Mouse (Mus musculus) layer of hippocampus, adult 11-12 months (tissue): ENCODE measurements around the gene Ccdc163.

Source experiments
- DNase-seq: peaks from one replicate; pipeline ENCODE4 v3.0.0; 2022; ENCODE audit warnings: low spot score

Ccdc163 gene

GRCm38 (mm10) chr4:116780541-116780940 lies 72.2 kb downstream of the Ccdc163 start:
- DNase-seq: no peak

GRCm38 (mm10) chr4:116781366-116781765 lies 73.1 kb downstream of the Ccdc163 start:
- no peak for DNase-seq

GRCm38 (mm10) chr4:116782171-116782570 lies 73.9 kb downstream of the Ccdc163 start:
- DNase-seq: peak; percentile 36

- DNase-seq: no peak
Observed at GRCm38 (mm10) chr4:116786587-116786986, 78.3 kb downstream of the Ccdc163 start.

GRCm38 (mm10) chr4:116787985-116788760 lies 79.9 kb downstream of the Ccdc163 start:
- no peak for DNase-seq

- peak; percentile 93 for DNase-seq
Observed at GRCm38 (mm10) chr4:116788956-116789355, 80.6 kb downstream of the Ccdc163 start.

GRCm38 (mm10) chr4:116792453-116792852 lies 84.1 kb downstream of the Ccdc163 start:
- no peak for DNase-seq

- DNase-seq: no peak
Observed at GRCm38 (mm10) chr4:116794273-116794672, 86.0 kb downstream of the Ccdc163 start.

GRCm38 (mm10) chr4:116796442-116797110 lies 88.3 kb downstream of the Ccdc163 start:
- DNase-seq: no peak

- DNase-seq: no peak
Observed at GRCm38 (mm10) chr4:116799901-116800300, 91.6 kb downstream of the Ccdc163 start.
